Mouse (Mus musculus): ENCODE results near the gene Slc24a4. TPM values are rescaled to one million over a fixed set of nuclear protein-coding genes. Genes with fewer than 3 reads are reported as not detected.

Gene Slc24a4
- polyA plus RNA-seq (2015; fragmentation: Nextera tagmentation; extraction: Ambion mirVana) = 2.7 and 2.8 TPM in 2 replicates

DNA sequence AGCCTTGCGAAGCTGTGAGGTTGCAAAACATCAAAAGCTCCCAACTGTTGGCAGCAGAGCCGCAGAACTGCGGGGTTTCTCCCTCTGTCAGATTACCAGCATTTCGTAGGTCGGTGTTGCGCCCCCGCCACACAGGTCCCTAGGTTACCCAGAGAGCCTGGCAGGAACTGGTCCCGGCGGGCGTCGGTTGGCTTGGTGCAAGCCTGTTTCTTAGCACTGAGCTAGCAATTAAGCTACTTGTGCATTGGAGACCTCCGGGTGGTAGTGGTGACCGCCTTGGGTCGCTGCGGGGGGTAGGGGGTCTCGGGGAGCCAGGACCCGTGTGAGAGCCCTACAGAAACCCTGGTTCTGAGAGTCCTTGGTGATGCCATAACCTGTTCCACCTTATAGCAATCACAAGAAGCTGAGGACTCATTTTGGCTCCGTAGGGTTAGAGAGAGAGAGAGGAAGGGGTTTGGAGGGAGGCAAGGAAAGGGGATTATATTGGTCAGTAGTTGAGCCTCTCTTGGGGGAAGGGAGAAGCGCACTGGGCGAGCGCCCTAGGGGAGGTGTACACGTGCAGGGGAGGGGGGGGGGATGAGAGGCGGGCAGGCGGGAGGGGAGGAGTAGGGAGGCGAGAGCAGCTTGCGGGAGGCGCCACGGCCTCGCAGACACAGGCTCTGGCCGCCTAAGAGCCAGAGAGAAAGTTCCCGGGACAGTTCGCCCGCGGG, at the start of gene Slc24a4:
Gene Slc24a4, plus strand, starts transcription at position 653 of the 710 bp plus-strand sequence.
- Histone ChIP-seq H3K27me3 (replicated peaks) (peaks cover 47% of the 10 kb centered on the region), H3K9ac (replicated peaks) (peak within 1 kb of the TSS; percentile 56), H3K4me3 (replicated peaks) (peak within 1 kb of the TSS; percentile 56), H3K4me2 (peak within 1 kb of the TSS; percentile 100), H3K27ac (replicated peaks) (0 out of 2 replicates have a peak within 1 kb of the TSS, but pooled peaks have one; percentile 18), H3K4me1 (peaks cover 31% of the 10 kb centered on the region), H3K36me3 (no peaks in the 10 kb centered on the region), H3K9me3 (replicated peaks) (no peaks in the 10 kb centered on the region)
- under 1% methylated on average over 30 of the region's 34 CpGs for WGBS
- peak; percentile 49 for ATAC-seq (ENCODE audit: low FRiP score)

DNA sequence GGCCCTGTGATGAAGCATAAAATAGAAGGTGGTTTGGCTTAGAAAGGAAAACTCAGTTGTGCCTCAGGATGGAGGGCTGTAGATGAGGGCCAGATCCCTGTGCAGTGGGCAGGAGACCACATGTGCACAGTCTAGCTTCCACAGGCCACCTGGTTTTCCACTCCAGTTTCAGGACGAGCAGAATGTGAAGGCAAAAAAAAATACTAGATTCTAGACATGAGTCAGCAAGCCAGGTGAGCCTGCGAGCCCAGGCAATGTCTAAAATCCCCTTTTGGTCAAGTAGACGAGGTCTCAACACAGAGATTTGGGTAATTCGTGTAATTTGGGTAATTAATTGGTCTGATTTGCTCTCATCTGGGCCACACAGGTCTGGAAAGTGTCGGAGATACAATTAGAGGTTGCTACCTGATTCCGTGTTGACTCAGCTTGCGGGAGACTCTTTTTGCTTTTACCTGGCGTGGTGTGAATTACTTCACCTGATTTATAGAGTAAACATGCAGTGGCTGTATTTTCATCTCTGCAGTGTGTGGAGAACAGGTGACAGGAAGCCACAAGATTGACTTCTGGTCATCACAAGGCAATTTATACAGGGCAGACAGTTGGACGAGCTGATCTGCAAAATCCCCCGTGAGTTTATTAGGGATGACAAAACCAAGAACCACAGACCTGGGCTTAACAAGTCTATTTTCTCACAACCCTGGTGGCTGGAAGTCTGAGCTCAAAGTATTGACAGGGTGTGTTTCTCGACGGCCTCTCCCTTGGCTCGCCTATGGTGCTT, 45.7 kb upstream of the Slc24a4 start:
- no peak for ATAC-seq (ENCODE audit: low FRiP score)
- H3K4me2 ChIP-seq = no peak overlapping the region
- H3K27me3 ChIP-seq (replicated peaks) = no peaks in the 10 kb centered on the region
- no peak overlapping the region for H3K4me3 ChIP-seq (replicated peaks)
- H3K4me1 ChIP-seq = 0 out of 2 replicates have a peak, but pooled peaks cover 2% of the 10 kb centered on the region
- no peak overlapping the region for H3K27ac ChIP-seq (replicated peaks)
- H3K9ac ChIP-seq (replicated peaks) = no peak overlapping the region
- H3K36me3 ChIP-seq = no peaks in the 10 kb centered on the region
- 79% methylated on average over 13 of the region's 13 CpGs for WGBS
- no peaks in the 10 kb centered on the region for H3K9me3 ChIP-seq (replicated peaks)

DNA sequence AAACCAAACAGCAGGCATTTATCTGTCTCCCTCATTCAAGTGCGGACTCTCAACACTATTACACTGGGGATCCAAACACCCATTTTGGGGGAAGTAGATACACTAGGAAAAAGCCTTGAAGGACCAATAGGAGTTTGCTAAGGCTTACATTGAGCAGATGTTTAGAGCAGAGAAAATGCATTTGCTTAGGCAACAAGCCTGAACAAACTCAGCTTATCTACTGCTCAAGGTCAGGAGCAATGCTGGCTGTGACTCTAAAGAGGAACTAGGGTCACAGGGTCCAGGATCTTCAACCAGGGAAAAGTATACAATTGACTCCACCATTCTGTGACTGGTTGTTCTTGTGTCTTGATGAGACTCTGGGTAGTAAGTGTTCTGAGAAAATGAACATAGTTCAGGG, 38.0 kb upstream of the Slc24a4 start:
- 97% methylated on average over 1 of the region's 1 CpGs for WGBS
- no peaks in the 10 kb centered on the region for H3K27me3 ChIP-seq (replicated peaks)
- H3K4me2 ChIP-seq = no peak overlapping the region
- H3K27ac ChIP-seq (replicated peaks) = no peak overlapping the region
- no peaks in the 10 kb centered on the region for H3K9me3 ChIP-seq (replicated peaks)
- H3K9ac ChIP-seq (replicated peaks) = no peak overlapping the region
- H3K4me1 ChIP-seq = peaks cover 2% of the 10 kb centered on the region; the same call in 1 of the 2 replicates
- no peak overlapping the region for H3K4me3 ChIP-seq (replicated peaks)
- ATAC-seq (ENCODE audit: low FRiP score) = no peak
- H3K36me3 ChIP-seq = no peaks in the 10 kb centered on the region

DNA sequence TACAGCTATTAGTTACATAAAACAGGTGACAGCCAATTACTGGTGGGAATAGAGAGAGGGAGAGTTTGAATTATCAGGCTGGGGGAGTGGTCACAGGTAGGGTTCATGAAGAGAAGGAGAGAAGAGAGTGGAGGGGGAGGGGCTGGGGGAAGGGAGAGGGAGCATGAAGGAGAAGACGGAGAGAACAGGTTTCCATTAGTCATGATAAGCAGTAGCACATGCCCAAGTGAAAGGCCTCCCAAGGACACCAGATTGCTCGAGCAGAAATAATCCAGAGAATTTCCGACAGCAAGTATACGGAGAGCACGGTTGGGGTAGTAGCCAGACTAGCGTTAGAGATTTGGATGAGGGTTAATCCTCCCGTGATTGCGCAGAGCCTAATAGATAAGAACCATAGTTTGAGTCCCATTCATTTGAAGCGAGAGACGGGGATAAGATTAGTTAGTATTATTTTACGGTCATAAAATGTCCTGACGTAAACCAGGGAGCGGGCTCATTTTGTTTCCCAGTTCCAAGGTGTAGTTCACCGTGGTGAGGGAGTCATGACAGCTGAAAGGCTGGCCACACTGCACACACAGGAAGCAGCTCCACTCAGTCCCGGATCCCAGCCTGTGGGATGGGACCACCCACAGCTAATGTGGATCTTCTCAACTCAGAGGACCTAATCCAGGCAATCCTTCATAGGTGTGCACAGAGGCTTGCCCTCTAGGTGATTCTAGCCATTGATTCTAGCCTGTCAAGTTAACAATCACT, 36.0 kb upstream of the Slc24a4 start:
- Histone ChIP-seq H3K36me3 (no peaks in the 10 kb centered on the region), H3K4me2 (no peak overlapping the region), H3K9me3 (replicated peaks) (no peaks in the 10 kb centered on the region), H3K27me3 (replicated peaks) (no peaks in the 10 kb centered on the region), H3K9ac (replicated peaks) (no peak overlapping the region), H3K4me3 (replicated peaks) (no peak overlapping the region), H3K27ac (replicated peaks) (no peak overlapping the region), H3K4me1 (no peaks in the 10 kb centered on the region; the same call in 1 of the 2 replicates)
- WGBS = 83% methylated on average over 15 of the region's 15 CpGs
- ATAC-seq (ENCODE audit: low FRiP score) = no peak

DNA sequence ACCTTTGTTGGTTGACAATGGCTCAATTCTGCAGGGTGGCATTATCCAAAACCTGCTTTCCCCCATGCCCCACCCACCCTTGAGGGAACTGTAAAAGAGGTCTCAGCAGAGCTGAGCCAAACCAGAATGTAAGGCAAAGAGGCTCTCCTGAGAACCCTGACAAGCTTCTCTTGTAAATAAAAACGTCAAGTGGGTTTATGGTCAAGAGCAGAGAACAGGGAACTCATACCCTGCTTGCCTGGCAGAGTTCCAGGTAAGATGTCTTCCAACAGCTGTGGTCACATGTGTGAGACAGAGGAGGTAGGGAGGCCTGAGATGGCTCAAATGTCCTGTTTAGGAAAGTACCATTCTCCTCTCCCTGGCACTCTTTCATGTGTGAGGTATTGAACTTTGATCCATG, 22.5 kb upstream of the Slc24a4 start:
- 15% methylated on average over 1 of the region's 1 CpGs for WGBS
- ATAC-seq (ENCODE audit: low FRiP score) = no peak
- no peak overlapping the region for H3K4me3 ChIP-seq (replicated peaks)
- no peaks in the 10 kb centered on the region for H3K4me1 ChIP-seq
- H3K9me3 ChIP-seq (replicated peaks) = no peaks in the 10 kb centered on the region
- H3K27me3 ChIP-seq (replicated peaks) = no peaks in the 10 kb centered on the region
- no peaks in the 10 kb centered on the region for H3K36me3 ChIP-seq
- no peak overlapping the region for H3K4me2 ChIP-seq
- no peak overlapping the region for H3K9ac ChIP-seq (replicated peaks)
- no peak overlapping the region for H3K27ac ChIP-seq (replicated peaks)

DNA sequence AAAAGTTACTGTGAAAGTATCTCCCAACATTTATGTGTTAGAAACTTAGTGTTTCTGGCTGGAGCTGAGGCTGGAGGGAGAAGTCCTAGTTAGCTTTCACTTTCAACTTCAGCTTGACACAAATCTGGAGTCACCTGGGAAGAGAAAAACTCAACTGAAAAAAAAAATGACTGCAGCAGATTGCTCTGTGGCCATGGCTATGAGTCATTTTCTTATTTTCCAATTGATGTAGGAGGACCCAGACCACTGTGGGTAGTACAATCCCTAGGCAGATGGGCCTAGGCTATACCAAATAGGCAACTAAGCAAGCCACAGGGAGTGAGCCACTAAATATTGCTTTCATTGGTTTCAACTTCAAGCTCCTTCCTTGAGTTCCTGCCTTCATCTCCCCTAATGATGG, 19.7 kb upstream of the Slc24a4 start:
- no peaks in the 10 kb centered on the region for H3K9me3 ChIP-seq (replicated peaks)
- H3K4me2 ChIP-seq = no peak overlapping the region
- no peaks in the 10 kb centered on the region for H3K27me3 ChIP-seq (replicated peaks)
- peaks cover 13% of the 10 kb centered on the region for H3K4me1 ChIP-seq
- H3K27ac ChIP-seq (replicated peaks) = no peak overlapping the region
- no peak overlapping the region for H3K4me3 ChIP-seq (replicated peaks)
- ATAC-seq (ENCODE audit: low FRiP score) = no peak
- no peak overlapping the region for H3K9ac ChIP-seq (replicated peaks)
- no peaks in the 10 kb centered on the region for H3K36me3 ChIP-seq

DNA sequence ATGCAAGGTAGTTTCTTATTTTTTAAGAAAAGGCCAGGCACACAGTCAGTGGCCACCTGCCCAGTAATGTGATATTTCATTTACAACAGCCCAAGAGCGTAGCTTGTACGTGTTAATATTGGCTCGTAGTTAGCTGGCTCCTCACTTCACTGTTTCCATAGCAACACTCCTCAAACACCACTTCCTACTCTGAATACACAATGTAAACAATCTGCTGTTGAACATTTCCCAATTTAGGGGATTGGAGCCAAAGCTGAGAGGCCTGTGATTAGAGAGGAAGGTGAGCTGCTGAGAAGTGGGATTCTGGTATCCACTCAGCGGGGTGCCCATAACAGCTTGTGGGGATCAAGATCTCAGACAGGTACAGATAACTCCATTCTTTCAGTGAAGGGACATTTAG, 16.0 kb upstream of the Slc24a4 start:
- 42% methylated on average over 4 of the region's 4 CpGs for WGBS
- H3K4me1 ChIP-seq = peaks cover 18% of the 10 kb centered on the region
- H3K4me2 ChIP-seq = no peak overlapping the region; the same call in 1 of the 2 replicates
- H3K36me3 ChIP-seq = no peaks in the 10 kb centered on the region
- ATAC-seq (ENCODE audit: low FRiP score) = peak; percentile 85; the same call in 1 of the 2 replicates
- no peak overlapping the region; the same call in 1 of the 2 replicates for H3K27ac ChIP-seq (replicated peaks)
- no peaks in the 10 kb centered on the region for H3K27me3 ChIP-seq (replicated peaks)
- no peaks in the 10 kb centered on the region for H3K9me3 ChIP-seq (replicated peaks)
- H3K4me3 ChIP-seq (replicated peaks) = no peak overlapping the region
- H3K9ac ChIP-seq (replicated peaks) = no peak overlapping the region

DNA sequence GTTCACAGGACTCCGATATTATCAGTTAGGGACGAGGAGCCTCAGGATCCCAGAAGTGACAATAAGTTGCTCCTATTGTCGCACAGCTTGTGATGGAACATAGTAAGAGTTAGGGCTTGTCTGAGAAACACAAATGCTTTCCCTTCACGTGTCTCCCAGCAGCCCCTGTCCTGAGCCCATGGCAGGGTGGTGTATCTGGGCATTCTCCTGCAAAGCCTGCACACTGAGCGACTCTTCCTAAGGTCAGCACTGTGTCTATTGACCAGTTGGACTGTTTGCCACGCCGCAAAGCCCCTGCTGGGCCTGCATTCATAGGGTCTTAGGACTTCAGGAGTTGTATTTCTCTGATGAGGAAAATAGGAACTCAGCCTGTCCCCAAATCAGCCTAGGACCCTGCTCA, 15.6 kb upstream of the Slc24a4 start:
- no peak overlapping the region for H3K9ac ChIP-seq (replicated peaks)
- ATAC-seq (ENCODE audit: low FRiP score) = no peak

DNA sequence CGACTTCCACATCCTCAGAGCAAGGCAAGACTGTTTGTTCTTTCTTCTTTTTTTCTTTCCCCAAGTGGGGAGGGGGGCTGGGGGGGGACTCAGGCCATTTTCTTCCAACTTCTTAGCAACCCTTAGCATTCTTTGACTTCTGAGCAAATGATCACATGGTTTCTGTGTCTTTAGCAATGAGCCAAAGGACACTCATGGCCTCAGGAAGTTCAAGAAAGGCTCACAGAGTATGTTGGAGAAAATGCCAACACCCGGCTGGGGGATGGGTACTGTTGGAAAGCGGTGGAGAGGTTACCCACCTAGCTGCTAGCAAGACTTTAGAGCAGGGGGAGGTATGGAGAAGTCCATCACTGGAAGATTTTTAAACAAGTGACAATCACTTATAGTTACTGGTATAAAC, 15.1 kb upstream of the Slc24a4 start:
- no peaks in the 10 kb centered on the region for H3K27me3 ChIP-seq (replicated peaks)
- 72% methylated on average over 3 of the region's 3 CpGs for WGBS
- H3K9me3 ChIP-seq (replicated peaks) = no peaks in the 10 kb centered on the region
- H3K4me2 ChIP-seq = no peak overlapping the region
- no peak overlapping the region for H3K27ac ChIP-seq (replicated peaks)
- H3K36me3 ChIP-seq = no peaks in the 10 kb centered on the region
- peaks cover 18% of the 10 kb centered on the region for H3K4me1 ChIP-seq
- no peak overlapping the region for H3K9ac ChIP-seq (replicated peaks)
- H3K4me3 ChIP-seq (replicated peaks) = no peak overlapping the region
- no peak for ATAC-seq (ENCODE audit: low FRiP score)

More for the DNA sequence above, 15.6 kb upstream of the Slc24a4 start:
- Histone ChIP-seq H3K27me3 (replicated peaks) (no peaks in the 10 kb centered on the region), H3K27ac (replicated peaks) (no peak overlapping the region), H3K9me3 (replicated peaks) (no peaks in the 10 kb centered on the region), H3K4me2 (no peak overlapping the region), H3K4me1 (peaks cover 18% of the 10 kb centered on the region), H3K36me3 (no peaks in the 10 kb centered on the region), H3K4me3 (replicated peaks) (no peak overlapping the region)
- WGBS = 71% methylated on average over 7 of the region's 7 CpGs

DNA sequence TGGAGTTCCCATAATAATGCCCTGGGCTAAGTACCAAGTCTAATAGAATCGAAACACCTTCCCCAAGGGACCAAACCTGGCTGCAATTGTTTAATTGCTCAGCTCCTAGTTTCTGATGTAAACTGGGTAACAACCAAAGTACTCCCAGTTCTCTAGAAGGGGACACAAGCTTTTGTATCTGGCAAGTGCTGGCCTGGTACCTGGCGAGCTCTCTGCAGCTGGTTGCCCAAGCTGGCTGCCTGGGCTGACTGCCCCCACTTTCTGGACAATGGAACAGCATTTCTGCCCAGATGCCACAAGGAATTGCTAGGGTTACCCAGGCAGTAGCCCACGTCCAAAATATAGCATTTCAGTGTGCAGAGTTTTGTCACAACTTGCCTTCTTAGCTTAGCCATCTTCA, 12.0 kb upstream of the Slc24a4 start:
- ATAC-seq (ENCODE audit: low FRiP score) = no peak
- WGBS = 67% methylated on average over 3 of the region's 3 CpGs
- H3K27ac ChIP-seq (replicated peaks) = no peak overlapping the region
- no peak overlapping the region for H3K4me3 ChIP-seq (replicated peaks)
- no peaks in the 10 kb centered on the region for H3K9me3 ChIP-seq (replicated peaks)
- no peaks in the 10 kb centered on the region for H3K36me3 ChIP-seq
- H3K4me2 ChIP-seq = no peak overlapping the region
- H3K27me3 ChIP-seq (replicated peaks) = no peaks in the 10 kb centered on the region
- H3K9ac ChIP-seq (replicated peaks) = no peak overlapping the region
- H3K4me1 ChIP-seq = peaks cover 18% of the 10 kb centered on the region

DNA sequence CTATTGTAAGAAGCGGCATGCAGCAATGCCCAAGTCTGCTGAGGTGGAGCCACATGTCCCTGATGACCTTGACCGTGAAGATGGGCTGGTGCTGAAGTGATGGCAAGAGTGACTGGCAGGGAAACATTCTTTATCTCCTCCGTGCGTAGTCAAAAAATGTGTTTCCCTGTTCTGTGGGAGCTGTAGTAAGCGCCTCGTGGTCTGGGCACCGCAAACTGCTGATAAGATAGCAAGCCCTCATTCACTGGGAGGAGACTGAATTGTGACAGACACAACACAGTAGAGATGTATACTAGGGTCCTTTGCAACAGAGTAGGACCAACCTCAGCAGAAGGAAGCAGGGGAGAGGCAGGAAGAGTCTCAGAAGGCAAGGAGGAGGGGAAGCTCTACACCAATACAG, 10.5 kb upstream of the Slc24a4 start:
- H3K9me3 ChIP-seq (replicated peaks) = no peaks in the 10 kb centered on the region
- H3K36me3 ChIP-seq = no peaks in the 10 kb centered on the region
- no peak overlapping the region for H3K4me2 ChIP-seq
- no peaks in the 10 kb centered on the region for H3K27me3 ChIP-seq (replicated peaks)
- no peak overlapping the region for H3K27ac ChIP-seq (replicated peaks)
- 94% methylated on average over 7 of the region's 7 CpGs for WGBS
- ATAC-seq (ENCODE audit: low FRiP score) = no peak
- H3K4me3 ChIP-seq (replicated peaks) = no peak overlapping the region
- peaks cover 5% of the 10 kb centered on the region for H3K4me1 ChIP-seq
- H3K9ac ChIP-seq (replicated peaks) = no peak overlapping the region
